Mouse (Mus musculus) erythroid progenitor cell, adult 5-6 weeks (primary cell): ENCODE results near the gene Polr3b. TPM values are rescaled to one million over a fixed set of nuclear protein-coding genes. Genes with fewer than 3 reads are reported as not detected.

ENCODE experiments used
- ATAC-seq: replicated peaks from 2 replicates; pipeline ENCODE4 v1.8.0; 2016; ENCODE audit warnings: moderate number of reproducible peaks, mild to moderate bottlenecking, moderate TSS enrichment, inconsistent platforms; ENCODE audit not compliant: poor library complexity, low FRiP score, severe bottlenecking
- total RNA-seq, 2 experiments: library from RNA; stranded (forward) in 1 of 2; stranded (reverse) in 1 of 2; fragments of 150-400 nt in 1 of 2; fragments of 186-747, 209-891 nt in 1 of 2; gene quantifications; 2 replicates each; pipeline versions ENCODE4 v1.2.3 to v1.2.4; 2015 to 2017; ENCODE audit warnings: low replicate concordance in 2 of 2

Polr3b gene
- total RNA-seq (2015; ENCODE audit: low replicate concordance), result 19.3 and 33.9 TPM in 2 replicates
- total RNA-seq (2017; ENCODE audit: low replicate concordance), result 28.9 and 75.6 TPM in 2 replicates

DNA sequence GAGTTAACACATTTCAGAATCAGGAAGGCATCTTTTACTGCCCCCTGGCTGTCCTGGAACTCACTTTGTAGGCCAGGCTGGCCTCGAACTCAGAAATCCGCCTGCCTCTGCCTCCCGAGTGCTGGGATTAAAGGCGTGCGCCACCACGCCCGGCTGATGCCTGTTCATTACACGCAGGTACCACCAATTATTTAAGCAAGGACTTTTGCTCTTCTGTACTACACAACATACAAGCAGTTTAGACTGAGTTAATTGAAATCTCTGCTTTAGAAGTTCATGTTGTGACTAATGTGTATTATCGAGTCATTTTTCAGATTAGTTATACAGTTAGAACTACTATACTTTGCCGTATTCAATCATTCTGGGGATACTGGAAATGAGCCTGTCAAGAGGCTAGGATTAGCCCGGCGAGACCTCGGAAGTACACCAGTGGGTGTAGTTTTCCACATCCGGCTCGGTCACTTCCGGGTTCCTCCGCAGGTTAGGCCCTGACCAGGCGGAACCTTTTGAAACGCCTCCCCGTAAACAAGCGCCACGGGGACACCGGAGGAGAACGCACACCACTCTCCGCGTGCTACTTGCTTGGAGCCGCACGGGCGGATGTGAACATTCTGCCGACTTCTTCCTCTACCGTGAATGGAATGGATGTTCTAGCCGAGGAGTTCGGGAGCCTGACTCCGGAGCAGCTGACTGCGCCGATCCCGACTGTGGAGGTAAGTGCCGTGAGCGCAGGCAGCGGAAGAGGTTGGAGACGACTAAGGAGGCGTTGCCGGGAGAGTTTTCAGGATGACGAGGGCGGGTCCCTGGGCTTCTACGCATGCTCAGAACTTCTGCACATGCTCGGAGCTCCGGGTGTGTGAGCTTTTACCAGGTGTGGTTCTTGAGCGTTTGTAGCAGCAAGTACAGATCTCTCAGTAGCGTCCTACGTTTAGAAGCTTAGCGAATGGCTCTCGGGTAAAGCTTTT, at the start of gene Polr3b:
Gene Polr3b, plus strand, starts transcription at position 467 of the 965 bp plus-strand sequence.
- peak; percentile 96 for ATAC-seq

DNA sequence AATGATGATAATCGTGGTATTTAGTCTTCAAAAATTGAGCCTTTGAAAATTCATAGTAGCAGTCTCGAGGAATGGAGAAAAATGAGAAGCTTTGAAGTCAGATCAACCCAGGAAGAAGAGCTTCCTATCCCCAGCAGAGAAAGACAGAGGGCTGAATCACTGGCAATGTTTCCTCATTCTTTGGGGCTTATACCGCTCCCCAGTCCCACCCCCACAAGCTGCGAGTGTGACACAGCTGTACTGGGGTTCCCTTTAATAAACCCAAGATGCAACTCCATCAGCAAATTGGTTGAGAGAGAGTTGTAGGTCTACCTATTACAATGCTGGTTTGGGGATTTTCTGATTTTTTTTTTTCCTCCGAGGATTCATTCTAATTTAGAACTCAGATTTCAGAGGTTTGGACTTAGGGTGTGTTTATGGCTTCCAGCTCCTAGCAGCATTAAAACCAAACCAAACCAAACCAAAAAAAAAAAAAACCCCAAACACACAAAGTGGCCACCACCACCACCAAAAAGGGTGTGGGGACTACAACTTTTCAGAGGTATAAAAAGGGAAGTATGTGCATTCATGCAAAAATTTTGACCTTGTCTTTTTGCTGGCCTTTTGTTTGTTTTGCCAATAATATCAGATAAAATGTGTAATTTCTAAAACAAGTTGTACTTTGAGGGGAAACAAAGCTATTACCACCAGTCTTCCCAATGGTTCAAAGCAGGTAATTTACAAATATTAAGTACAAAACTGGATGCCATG, 48.2 kb upstream of the Polr3b start:
- ATAC-seq, result no peak

DNA sequence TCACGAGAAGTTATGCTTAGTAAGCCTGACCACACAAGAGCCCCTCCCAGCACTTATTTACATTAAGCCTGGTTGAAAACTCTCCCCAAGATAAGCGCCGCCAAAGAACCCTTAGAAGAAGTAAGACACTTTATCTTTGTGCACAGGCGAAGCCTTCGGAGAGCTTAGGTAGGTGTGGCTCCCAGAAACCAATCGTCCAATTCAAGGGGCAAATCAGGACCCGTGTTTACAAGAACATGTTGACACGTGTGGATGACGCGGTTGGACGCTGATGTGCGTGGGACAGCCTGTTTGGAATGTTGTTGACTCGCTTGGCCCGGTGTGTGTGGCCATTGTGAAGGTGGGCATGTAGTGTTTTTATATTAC, 46.1 kb upstream of the Polr3b start:
- peak; percentile 81 for ATAC-seq

DNA sequence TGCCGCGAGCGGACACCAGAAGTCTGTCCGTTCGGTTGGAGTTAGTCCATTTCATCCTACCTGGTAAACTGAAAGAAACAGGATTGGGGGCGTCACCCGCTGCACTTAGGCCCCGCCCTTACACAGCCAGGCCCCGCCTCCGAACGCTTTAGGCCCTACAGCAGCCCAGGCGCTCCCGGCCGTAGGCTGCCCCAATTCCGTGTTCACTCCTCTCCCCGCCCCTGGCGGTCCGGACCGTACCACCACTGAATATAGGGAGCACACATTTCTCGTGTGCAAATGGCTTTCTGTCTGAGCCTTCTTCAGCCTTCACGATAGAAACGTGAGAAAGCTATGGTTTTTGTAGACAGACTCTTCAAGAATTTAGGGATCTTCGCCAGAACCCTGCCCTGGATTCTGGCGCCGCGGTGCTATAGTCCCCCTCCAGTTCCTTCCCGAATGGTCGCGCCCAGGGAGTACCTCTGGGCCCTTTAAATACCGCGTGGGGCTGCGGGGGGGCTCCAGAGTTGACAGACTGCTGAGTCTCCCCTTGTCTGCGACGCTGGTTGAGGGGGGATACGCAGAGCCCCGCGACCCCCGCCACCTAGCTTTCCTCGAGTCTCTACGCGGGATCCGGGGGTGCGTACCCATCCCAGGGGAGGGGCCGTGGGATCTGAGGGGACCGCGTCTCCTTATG, 45.6 kb upstream of the Polr3b start, which contains the start of gene Tcp11l2:
Gene Tcp11l2, plus strand, starts transcription at position 232 of the 676 bp plus-strand sequence.
- peak; percentile 77 for ATAC-seq

DNA sequence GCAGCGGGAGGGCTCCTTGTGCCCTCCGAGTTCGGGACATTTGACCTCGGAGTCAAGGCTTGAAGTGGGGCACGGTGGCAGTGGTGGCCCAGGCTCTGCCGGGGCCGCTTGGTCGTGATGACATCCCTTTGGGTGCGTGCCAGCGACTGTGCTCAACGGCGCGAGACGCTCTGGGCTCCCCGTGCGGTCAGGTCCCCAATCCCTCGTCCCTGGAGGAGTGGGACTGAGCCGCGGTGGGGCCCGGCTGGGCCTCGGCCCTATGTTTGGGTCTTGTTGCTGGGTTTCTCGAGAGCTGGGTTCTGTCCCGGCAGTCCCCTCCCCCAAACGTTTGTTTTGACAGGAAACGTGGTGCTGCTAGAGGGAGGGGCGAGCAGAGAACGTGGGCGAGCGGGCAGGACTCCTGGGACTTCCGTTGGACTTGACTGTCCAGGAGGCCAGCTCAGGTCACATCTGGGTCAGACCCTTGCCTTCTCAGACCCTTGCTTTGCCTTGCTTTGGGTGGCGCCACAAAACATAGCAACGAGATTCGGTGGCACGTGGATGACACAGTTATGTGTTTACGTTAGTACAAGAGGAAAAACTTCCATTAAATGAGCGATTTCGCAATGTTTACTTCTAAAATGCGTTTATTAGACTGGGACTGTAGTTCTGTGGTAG, 44.9 kb upstream of the Polr3b start:
- peak; percentile 49 for ATAC-seq

DNA sequence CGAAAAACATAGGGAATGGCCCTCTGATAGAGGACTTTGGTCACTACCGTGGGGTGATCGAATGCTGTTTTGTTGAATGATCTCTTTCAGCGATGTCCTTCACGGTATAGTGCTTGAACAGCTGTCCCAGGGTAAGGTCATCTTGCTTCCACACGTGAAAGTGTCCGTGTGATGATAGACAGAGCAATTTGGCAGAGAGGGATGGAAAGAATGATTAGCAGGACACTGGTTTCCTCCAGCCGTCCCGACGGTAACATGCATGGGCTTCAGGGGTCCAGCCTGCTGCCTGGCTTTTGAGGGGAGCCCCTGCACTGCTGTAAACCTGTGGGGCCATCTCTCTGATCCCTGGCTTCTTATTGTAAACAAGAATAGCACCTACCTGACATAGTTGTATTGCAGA, 43.4 kb upstream of the Polr3b start:
- ATAC-seq, result no peak

DNA sequence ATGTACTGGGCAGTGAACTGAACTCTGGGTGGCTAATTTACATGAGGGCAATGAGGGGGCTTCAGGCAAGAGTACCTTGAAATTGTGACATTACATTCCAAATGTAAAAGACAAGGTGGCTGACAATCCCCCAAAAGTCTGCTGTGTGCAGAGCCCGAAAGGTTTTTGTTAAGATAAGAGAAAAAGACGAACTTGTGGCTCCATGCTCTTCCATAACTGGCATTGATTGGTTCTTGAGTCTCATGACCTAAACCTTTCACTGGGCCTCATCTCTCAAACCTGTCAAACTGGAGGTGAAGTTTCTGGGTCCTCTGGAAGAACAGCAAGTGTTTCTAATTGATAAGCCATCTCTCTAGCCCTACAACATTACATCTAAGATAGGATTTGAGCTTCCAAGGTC, 42.6 kb upstream of the Polr3b start:
- no peak for ATAC-seq

DNA sequence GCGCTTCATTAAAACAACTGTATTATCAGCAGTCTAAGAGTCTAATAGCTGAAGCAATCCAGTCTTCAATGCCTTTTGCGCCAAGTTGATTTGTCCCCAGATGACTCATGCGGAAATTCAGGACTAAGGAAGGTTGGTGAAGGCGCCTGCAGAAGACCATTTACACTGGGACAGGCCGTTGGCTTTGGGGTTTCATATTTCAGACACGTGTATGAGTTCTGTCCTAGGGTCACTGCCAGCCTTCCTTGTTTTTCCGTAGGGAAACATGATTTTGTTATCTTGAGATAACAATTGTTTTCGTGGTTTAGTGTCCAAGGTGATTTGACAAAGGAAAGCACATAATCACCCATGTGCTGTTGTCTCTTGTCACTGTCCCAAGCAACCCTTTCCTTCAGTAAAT, 40.9 kb upstream of the Polr3b start:
- ATAC-seq, result no peak

DNA sequence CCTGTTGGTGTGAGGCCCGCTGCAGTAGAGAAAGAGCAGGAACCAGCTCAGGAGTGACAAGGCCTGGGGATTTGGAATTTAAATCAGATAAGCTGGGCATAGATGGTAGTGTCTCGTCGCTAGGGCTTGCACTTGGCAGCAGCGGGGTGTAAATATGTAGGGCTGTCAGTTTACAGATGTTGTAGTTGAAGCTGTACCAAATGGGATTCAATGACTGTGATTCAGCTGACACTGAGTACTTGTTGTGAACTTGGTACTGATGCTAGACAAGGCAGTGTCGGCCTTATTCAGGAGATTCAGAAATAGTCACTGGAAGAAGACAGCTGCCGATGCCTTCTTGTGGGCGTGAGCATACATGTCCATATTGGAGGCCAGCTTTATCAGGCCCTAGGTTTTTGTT, 39.9 kb upstream of the Polr3b start:
- no peak for ATAC-seq

DNA sequence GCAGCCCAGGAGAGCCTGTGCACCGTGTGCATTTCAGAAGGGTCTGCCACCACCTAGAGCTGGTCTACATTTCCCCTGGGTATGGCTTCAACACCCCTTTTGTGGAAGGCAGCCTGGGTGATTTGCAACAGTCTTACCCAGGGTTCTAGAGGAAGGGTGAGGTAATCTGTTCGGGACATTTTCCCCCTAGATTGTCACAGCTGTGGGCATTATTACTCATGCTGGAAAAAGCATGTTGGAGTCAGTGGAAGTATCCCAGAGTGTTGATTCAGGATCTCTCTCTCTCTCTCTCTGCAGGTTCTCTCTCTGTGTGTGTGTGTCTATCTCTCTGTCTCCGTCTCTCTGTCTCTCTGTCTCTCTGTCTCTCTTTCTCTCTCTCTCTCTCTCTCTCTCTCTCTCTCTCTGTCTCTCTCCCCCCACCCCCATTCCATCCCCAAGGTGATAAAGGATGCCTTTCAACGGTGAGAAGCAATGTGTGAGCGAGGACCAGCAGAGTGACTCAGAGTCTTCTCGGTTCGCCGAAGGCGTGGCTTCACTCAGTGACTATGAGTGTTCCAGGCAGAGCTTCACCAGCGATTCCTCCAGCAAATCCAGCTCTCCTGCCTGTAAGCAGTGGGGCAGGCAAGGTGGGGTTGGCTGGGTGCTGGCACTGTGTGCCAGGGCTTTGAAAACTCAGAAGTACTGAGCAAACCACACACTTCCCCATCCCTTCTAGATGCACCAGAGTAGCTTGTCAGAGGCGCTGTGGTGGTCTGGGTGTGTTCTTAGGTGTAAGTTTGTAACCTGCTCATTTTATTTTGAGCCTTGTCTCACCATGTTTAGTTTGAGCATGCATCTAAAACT, 37.4 kb upstream of the Polr3b start:
- ATAC-seq, result no peak

DNA sequence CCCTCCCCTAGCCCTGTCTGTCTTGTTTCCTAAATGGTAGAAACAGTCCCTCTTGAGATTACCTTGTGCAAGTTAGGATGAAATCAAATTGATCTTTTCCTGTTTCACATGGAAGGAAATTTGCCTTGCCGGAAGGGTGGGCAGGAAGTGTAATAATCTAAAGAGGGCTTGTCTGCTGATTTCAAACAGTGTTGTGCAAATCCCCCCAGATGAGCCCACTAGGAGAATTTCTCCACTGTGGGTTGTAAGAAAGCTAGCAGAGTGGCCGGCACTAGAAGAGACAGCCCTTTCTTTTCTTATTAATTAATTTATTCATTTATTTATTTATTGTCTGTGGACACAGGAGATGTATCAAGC, 36.8 kb upstream of the Polr3b start:
- ATAC-seq, result no peak

DNA sequence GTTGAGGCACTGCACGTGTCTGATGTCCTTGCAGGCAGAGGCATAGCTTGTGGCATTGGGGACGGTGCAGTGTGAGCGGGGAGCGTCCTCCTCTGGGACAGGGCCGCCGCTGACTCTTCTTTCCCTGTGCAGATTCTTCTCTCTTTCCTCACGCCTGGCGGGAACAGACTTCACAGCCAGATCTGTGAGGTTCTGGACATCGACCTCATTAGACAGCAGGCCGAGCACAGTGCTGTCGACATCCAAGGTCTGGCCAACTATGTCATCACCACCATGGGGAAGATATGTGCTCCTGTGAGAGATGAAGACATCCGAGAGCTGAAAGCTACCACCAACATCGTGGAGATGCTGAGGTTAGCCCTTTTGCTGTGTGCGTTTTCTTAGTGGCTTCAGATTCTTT, 31.1 kb upstream of the Polr3b start:
- ATAC-seq, result no peak

DNA sequence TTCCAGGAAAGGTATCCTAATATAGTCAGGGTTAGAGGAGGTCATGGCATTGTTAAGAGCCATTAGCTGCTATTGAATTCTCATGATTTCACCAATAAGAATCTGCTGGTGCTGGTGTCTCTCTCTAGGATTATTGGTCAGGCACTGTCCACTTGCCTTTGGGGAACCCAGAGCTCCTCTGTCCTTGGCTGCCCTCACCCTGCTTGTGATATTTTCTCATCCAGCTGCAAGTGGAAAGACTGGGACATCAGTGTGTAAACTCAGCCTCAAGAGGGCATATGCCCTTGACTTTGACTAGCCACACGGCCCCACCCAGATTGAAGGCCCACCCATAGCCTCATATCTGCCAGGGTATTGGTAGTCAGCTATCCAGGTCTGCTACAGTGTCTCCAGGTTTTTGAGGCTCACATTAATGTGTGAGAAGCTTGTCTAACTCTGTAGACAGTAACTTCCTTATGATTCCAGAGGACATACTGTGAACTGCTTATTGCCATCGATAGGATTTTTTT, 30.4 kb upstream of the Polr3b start:
- ATAC-seq, result peak; percentile 57; the same call in 1 of the 2 replicates

DNA sequence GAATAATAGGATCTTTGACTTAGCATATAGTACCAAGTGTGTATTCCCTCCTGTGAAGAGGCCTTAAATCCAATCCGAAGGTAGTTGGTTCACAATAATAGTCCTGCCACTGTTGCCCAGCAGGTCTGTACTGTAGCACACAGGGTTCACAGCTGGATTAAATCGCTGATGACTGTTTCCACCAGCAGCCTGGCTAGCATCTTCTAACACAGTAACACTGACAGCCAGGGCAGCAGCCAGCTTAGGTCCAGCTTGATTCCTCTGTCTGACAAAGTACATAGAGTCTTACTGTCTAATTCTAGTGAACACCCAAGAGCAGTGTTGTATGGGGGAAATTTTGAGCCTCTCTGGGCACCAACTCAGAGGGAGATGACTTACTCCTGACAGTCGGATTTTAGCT, 29.3 kb upstream of the Polr3b start:
- ATAC-seq, result no peak

DNA sequence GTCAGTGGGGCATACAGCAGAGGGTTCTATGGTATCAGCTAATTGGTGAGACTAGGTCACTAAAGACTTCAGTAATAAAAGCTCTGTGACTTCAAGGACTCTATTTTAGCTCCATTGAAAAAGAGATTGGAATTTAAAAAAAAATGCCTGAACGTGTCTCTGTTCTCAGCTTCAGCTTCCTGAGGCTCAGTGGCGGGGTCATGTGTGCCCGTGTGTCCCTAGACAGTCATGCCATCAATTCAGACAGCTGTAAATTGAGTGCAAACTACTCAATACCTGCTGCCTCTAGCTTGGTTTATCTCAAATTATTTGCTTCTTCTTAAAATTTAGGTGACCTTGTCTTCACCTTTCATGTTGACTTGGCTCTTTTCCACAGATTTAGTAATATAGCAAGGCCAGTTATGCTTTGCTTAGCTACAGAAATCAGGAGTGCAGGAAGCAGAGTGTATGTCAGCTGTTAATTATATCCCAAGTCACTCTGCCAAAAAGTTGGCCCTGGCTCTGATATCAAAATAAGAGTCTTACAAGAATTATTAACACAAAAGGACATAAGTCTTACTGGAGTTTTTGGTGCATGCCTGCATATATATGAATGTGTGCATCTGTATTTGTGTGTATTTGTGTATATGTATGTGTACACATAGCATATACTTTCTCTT, 24.8 kb upstream of the Polr3b start:
- no peak for ATAC-seq

DNA sequence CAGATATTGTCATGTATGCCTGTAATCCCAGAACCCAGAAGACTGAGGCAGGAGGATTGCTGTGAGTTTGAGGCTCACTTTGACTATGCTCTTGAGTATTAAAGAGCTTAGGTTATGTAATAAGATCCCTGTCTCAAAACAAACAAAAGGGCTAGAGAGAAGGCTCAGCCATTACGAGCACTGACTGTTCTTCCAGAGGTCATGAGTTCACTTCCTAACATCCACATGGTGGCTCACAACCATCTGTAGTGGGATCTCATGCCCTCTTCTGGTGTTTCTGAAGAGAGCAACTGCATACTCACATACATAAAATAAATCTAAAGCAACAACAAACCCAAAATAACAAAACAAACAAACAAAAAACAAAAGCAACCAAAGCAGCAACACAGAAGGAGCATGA, 23.9 kb upstream of the Polr3b start:
- no peak for ATAC-seq

DNA sequence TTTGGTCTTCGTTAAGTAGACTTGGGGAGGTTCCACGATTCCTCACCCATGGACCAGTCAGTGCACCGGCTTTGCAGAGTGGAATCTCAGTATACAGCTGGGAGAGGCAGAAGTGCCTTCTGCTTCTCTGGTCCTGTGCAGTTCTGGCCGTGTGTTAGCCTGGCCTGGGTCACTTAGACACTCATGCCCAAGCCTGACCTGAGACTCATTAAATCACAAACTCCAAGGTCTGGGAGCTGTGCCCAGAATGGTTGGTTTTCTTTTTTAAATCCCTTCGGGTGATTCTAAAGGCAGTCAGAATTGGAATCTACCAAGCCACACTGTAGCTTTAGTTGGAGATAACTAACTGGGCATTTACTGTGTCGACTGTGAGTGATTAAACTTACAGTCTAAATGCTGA, 22.0 kb upstream of the Polr3b start:
- ATAC-seq, result no peak

DNA sequence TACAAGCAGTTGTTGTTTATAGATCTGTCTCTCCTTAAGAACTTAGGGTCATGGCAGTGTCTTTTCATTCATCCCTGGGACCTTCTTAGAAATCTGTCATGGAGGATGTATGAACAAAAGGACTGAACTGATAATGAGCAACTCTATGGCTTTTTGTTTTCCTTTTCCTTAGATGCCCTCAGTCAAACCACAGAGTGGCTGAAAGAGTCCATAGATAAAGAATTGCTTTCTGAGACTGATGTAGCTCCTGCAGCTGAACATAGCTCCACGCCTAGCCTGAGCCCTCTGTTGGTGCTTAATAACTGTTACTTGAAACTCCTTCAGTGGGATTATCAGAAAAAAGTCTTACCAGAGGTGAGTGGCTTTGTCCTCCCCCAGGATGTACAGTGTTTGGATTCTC, 17.8 kb upstream of the Polr3b start:
- ATAC-seq, result no peak
